Mouse (Mus musculus) megakaryocyte, embryonic 14.5 days (primary cell): ENCODE results near the gene Cfl1.

ENCODE experiments used
- FLI1 ChIP-seq: IDR thresholded peaks from 2 replicates; pipeline ENCODE4 v1.6.1; 2012; ENCODE audit warnings: low read length, inconsistent platforms, mixed read lengths
- GATA1 ChIP-seq: IDR thresholded peaks from 3 replicates; pipeline ENCODE4 v1.6.1; 2012; ENCODE audit warnings: mixed read lengths, low read length, inconsistent platforms, borderline replicate concordance

GRCm38 (mm10) chr19:5490898-5491708 is 848 bp downstream of the Cfl1 start:
- no peak; the same call in 1 of the 2 replicates for TF ChIP-seq FLI1
- no peak for TF ChIP-seq GATA1
